Mouse (Mus musculus) heart, embryonic 16.5 days (tissue): Measurements from ENCODE around the gene Zc3h12a. TPM values are rescaled to one million over a fixed set of nuclear protein-coding genes. Genes with fewer than 3 reads are reported as not detected.

Experiments used
- ATAC-seq: fragments of 200-750 bp; cut with Nextera tagmentation; replicated peaks from 2 replicates; pipeline ENCODE4 v1.8.0; 2017; ENCODE audit warnings: moderate number of reproducible peaks; ENCODE audit not compliant: insufficient read depth, low FRiP score; ENCODE audit errors: extremely low read depth
- H3K27ac ChIP-seq: fragments of 300-500 bp; sonication (generic); 2 replicates; pipeline ENCODE4 v1.5.1; 2014; ENCODE audit warnings: mild to moderate bottlenecking, low read length, control low read depth, moderate library complexity
- H3K27me3 ChIP-seq: fragments of 300-500 bp; sonication (generic); 2 replicates; pipeline ENCODE4 v1.6.1; 2014; ENCODE audit warnings: low read length, mixed read lengths; ENCODE audit not compliant: control insufficient read depth, insufficient read depth
- H3K36me3 ChIP-seq: fragments of 300-500 bp; sonication (generic); 2 replicates; pipeline ENCODE4 v1.6.1; 2014; ENCODE audit not compliant: control insufficient read depth, insufficient read depth
- H3K4me1 ChIP-seq: fragments of 300-500 bp; sonication (generic); 2 replicates; pipeline ENCODE4 v1.6.1; 2014; ENCODE audit warnings: low read length, mixed read lengths; ENCODE audit not compliant: control insufficient read depth, insufficient read depth
- H3K4me2 ChIP-seq: fragments of 300-500 bp; sonication (generic); 2 replicates; pipeline ENCODE4 v1.6.1; 2014; ENCODE audit warnings: low read depth, mild to moderate bottlenecking, control low read depth, low read length
- H3K4me3 ChIP-seq: fragments of 300-500 bp; sonication (generic); 2 replicates; pipeline ENCODE4 v1.5.1; 2014; ENCODE audit warnings: mild to moderate bottlenecking, control low read depth, low read length
- H3K9ac ChIP-seq: fragments of 300-500 bp; sonication (generic); 2 replicates; pipeline ENCODE4 v1.6.1; 2014; ENCODE audit warnings: low read length, control low read depth
- H3K9me3 ChIP-seq: fragments of 300-500 bp; sonication (generic); replicated peaks from 2 replicates; pipeline ENCODE4 v1.6.1; 2016; ENCODE audit warnings: low read length; ENCODE audit not compliant: control insufficient read depth
- WGBS: fragments of 180-500 bp; shearing (Covaris S2); extraction: QIAGEN DNeasy Blood & Tissue Kit; methylation state at CpG from one replicate; pipeline ENCODE4 v1.1.7; 2014; 5-methylcytosine and 5-hydroxymethylcytosine counted together
- polyA plus RNA-seq: library from polyadenylated mRNA; unstranded; fragments of >200 nt; fragmentation: Nextera tagmentation; extraction: Ambion mirVana; gene quantifications from 2 replicates; pipeline ENCODE4 v1.2.1, GENCODE M21; 2015

Zc3h12a gene
- polyA plus RNA-seq, 1 experiment from 2014 or later: 1.6 TPM

GRCm38 (mm10) chr4:125152469-125152868 is 24.8 kb upstream of the Zc3h12a start:
- WGBS: 73% methylated on average over 6 of the region's 6 CpGs
- H3K4me3 ChIP-seq: no peak overlapping the region
- no peaks in the 10 kb centered on the region for H3K36me3 ChIP-seq
- H3K27me3 ChIP-seq: 0 out of 2 replicates have a peak, but pooled peaks cover 2% of the 10 kb centered on the region
- no peaks in the 10 kb centered on the region for H3K4me1 ChIP-seq
- no peak for ATAC-seq
- no peak overlapping the region for H3K4me2 ChIP-seq
- H3K9me3 ChIP-seq: no peaks in the 10 kb centered on the region
- H3K9ac ChIP-seq: no peak overlapping the region
- H3K27ac ChIP-seq: no peak overlapping the region

- Histone ChIP-seq H3K4me3 (no peak overlapping the region), H3K9ac (no peak overlapping the region), H3K4me1 (no peaks in the 10 kb centered on the region), H3K4me2 (no peak overlapping the region), H3K27me3 (peaks cover 13% of the 10 kb centered on the region), H3K9me3 (no peaks in the 10 kb centered on the region), H3K36me3 (no peaks in the 10 kb centered on the region), H3K27ac (no peak overlapping the region)
- no peak for ATAC-seq
- WGBS: 40% methylated on average over 5 of the region's 5 CpGs
Measured at GRCm38 (mm10) chr4:125149460-125149859, 21.8 kb upstream of the Zc3h12a start.

GRCm38 (mm10) chr4:125147970-125148369 is 20.3 kb upstream of the Zc3h12a start:
- no peak for ATAC-seq
- H3K9ac ChIP-seq: no peak overlapping the region
- H3K9me3 ChIP-seq: no peaks in the 10 kb centered on the region
- no peaks in the 10 kb centered on the region for H3K36me3 ChIP-seq
- no peak overlapping the region for H3K4me2 ChIP-seq
- WGBS: 85% methylated on average over 4 of the region's 4 CpGs
- no peak overlapping the region for H3K27ac ChIP-seq
- no peak overlapping the region for H3K4me3 ChIP-seq
- no peaks in the 10 kb centered on the region for H3K4me1 ChIP-seq
- H3K27me3 ChIP-seq: peaks cover 19% of the 10 kb centered on the region

- Histone ChIP-seq H3K36me3 (no peaks in the 10 kb centered on the region), H3K4me1 (no peaks in the 10 kb centered on the region), H3K9me3 (no peaks in the 10 kb centered on the region), H3K27ac (no peak overlapping the region), H3K9ac (no peak overlapping the region), H3K4me3 (no peak overlapping the region), H3K4me2 (no peak overlapping the region), H3K27me3 (peaks cover 17% of the 10 kb centered on the region)
- 21% methylated on average over 10 of the region's 10 CpGs for WGBS
- no peak for ATAC-seq
Measured at GRCm38 (mm10) chr4:125145213-125145612, 17.6 kb upstream of the Zc3h12a start.

GRCm38 (mm10) chr4:125144627-125145026 is 17.0 kb upstream of the Zc3h12a start:
- peaks cover 17% of the 10 kb centered on the region for H3K27me3 ChIP-seq

GRCm38 (mm10) chr4:125144211-125144610 is 16.6 kb upstream of the Zc3h12a start:
- Histone ChIP-seq H3K27ac (no peak overlapping the region), H3K4me2 (no peak overlapping the region), H3K4me3 (no peak overlapping the region), H3K27me3 (peaks cover 17% of the 10 kb centered on the region), H3K9ac (no peak overlapping the region), H3K36me3 (no peaks in the 10 kb centered on the region), H3K9me3 (no peaks in the 10 kb centered on the region), H3K4me1 (no peaks in the 10 kb centered on the region)
- ATAC-seq: no peak
- WGBS: 77% methylated on average over 5 of the region's 5 CpGs

More at GRCm38 (mm10) chr4:125144627-125145026, 17.0 kb upstream of the Zc3h12a start:
- 48% methylated on average over 7 of the region's 7 CpGs for WGBS
- no peaks in the 10 kb centered on the region for H3K9me3 ChIP-seq
- H3K36me3 ChIP-seq: no peaks in the 10 kb centered on the region
- H3K9ac ChIP-seq: no peak overlapping the region
- no peak for ATAC-seq
- no peaks in the 10 kb centered on the region for H3K4me1 ChIP-seq
- H3K4me2 ChIP-seq: no peak overlapping the region
- H3K27ac ChIP-seq: no peak overlapping the region
- H3K4me3 ChIP-seq: no peak overlapping the region

- ATAC-seq: no peak
- H3K27ac ChIP-seq: no peak overlapping the region
- H3K9ac ChIP-seq: no peak overlapping the region
Measured at GRCm38 (mm10) chr4:125138321-125138720, 10.7 kb upstream of the Zc3h12a start.

GRCm38 (mm10) chr4:125136303-125136888 is 8.8 kb upstream of the Zc3h12a start:
- Histone ChIP-seq H3K4me2 (no peak overlapping the region), H3K9me3 (no peaks in the 10 kb centered on the region), H3K27me3 (no peaks in the 10 kb centered on the region), H3K27ac (no peak overlapping the region), H3K4me1 (peaks cover 2% of the 10 kb centered on the region; the same call in 1 of the 2 replicates), H3K36me3 (no peaks in the 10 kb centered on the region), H3K9ac (no peak overlapping the region), H3K4me3 (no peak overlapping the region)
- ATAC-seq: no peak
- WGBS: 63% methylated on average over 12 of the region's 12 CpGs

More at GRCm38 (mm10) chr4:125138321-125138720, 10.7 kb upstream of the Zc3h12a start:
- Histone ChIP-seq H3K27me3 (0 out of 2 replicates have a peak, but pooled peaks cover under 1% of the 10 kb centered on the region), H3K4me3 (no peak overlapping the region), H3K4me2 (no peak overlapping the region), H3K9me3 (no peaks in the 10 kb centered on the region), H3K4me1 (no peaks in the 10 kb centered on the region), H3K36me3 (no peaks in the 10 kb centered on the region)
- 55% methylated on average over 7 of the region's 7 CpGs for WGBS

- H3K4me3 ChIP-seq: no peak overlapping the region
- H3K4me2 ChIP-seq: no peak overlapping the region
- no peaks in the 10 kb centered on the region for H3K9me3 ChIP-seq
- H3K9ac ChIP-seq: no peak overlapping the region
- ATAC-seq: no peak
- H3K36me3 ChIP-seq: no peaks in the 10 kb centered on the region
- H3K27me3 ChIP-seq: no peaks in the 10 kb centered on the region
- H3K27ac ChIP-seq: no peak overlapping the region
- H3K4me1 ChIP-seq: peaks cover 3% of the 10 kb centered on the region; the same call in 1 of the 2 replicates
- WGBS: 70% methylated on average over 10 of the region's 10 CpGs
Measured at GRCm38 (mm10) chr4:125135076-125135855, 7.6 kb upstream of the Zc3h12a start.
